Mouse (Mus musculus): ENCODE data around the gene Epha6. TPM values are rescaled to one million over a fixed set of nuclear protein-coding genes. Genes with fewer than 3 reads are reported as not detected.

Gene Epha6
- polyA plus RNA-seq, 1 experiment from 2014 or later = not detected

DNA sequence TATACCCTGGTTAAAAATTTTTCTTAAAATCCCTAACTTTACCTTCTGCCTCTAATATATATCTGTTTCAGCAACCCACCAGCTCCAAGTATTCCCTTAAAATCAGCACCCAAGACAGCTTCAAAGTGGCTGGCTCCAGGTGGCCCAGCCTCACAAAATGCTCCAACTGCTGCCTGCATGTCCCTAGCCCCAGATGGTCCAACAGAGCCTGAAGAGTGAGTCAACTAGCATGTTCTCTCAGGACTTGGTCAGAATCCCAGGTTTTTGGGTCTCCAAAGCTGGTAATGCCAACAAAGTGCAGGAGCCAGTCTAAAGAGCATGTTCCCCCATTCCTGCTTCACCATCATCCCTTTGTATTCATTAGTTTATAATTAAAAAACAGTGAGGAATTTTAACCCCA is 129.6 kb downstream of the Epha6 start:
- Histone ChIP-seq H3K27me3 (replicated peaks) (no peaks in the 10 kb centered on the region), H3K4me1 (no peaks in the 10 kb centered on the region), H3K9ac (no peak overlapping the region), H3K27ac (no peak overlapping the region), H3K9me3 (replicated peaks) (no peaks in the 10 kb centered on the region), H3K4me2 (no peak overlapping the region), H3K4me3 (no peak overlapping the region), H3K36me3 (no peaks in the 10 kb centered on the region)
- ATAC-seq = no peak

DNA sequence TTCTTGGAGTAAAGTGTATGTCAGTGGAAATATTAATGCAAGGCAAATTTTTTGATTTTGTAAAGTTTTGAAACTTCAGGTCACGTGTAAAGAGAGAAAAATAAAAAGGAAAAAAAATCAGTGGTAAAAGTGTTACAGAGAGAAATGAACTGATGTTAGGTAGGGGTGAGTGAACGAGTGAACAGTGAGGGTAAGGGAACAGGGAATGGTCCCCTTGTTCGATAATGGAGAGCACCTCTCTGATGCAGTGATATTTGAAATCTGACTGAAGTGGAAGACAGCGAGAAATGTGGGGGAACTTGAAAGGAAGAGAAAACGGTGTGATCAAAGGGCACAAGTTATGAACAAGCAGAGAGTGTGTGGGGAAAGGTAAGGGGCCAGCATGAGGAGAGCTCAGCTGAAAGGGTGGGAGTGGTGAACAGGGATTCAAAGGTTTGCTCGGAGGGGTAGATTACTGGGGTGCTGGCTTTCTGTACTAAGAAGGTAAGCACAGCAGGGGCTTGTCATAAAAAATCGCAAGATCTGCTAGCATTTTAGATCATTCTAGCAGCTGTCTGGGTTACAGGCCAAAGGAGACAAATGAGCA is 137.0 kb downstream of the Epha6 start:
- no peaks in the 10 kb centered on the region for H3K4me1 ChIP-seq
- H3K9ac ChIP-seq = no peak overlapping the region
- ATAC-seq = no peak
- no peak overlapping the region for H3K4me3 ChIP-seq
- no peaks in the 10 kb centered on the region for H3K27me3 ChIP-seq (replicated peaks)
- no peak overlapping the region for H3K4me2 ChIP-seq
- no peaks in the 10 kb centered on the region for H3K36me3 ChIP-seq
- H3K9me3 ChIP-seq (replicated peaks) = no peaks in the 10 kb centered on the region
- WGBS (ENCODE audit: insufficient replicate concordance) = 54% methylated on average over 7 of the region's 7 CpGs
- no peak overlapping the region for H3K27ac ChIP-seq

DNA sequence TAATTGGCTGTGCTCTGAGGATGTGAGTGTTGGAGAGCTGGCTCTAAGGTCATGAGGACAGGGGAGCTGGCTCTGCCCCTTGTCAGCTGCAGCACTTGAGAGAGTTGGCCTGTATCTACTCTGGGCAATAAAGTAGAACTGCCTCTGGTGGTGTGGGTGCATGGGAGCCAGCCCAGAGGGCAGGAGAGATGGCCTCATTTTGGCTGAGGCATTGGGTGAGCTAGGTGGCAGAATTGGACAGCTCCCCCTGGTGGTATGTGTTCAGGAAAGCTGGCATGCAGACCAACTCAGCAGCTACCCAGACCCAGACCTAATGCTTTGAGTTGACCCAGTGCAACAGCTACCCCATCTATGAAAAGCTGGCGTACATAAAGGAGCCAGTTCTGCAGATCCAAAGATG is 170.0 kb downstream of the Epha6 start:
- 39% methylated on average over 1 of the region's 1 CpGs for WGBS (ENCODE audit: insufficient replicate concordance)
- ATAC-seq = no peak
- H3K4me1 ChIP-seq = no peaks in the 10 kb centered on the region
- no peak overlapping the region for H3K4me2 ChIP-seq
- H3K27me3 ChIP-seq (replicated peaks) = no peaks in the 10 kb centered on the region
- H3K9me3 ChIP-seq (replicated peaks) = no peaks in the 10 kb centered on the region
- no peak overlapping the region for H3K27ac ChIP-seq
- no peaks in the 10 kb centered on the region for H3K36me3 ChIP-seq
- no peak overlapping the region for H3K4me3 ChIP-seq
- no peak overlapping the region for H3K9ac ChIP-seq

DNA sequence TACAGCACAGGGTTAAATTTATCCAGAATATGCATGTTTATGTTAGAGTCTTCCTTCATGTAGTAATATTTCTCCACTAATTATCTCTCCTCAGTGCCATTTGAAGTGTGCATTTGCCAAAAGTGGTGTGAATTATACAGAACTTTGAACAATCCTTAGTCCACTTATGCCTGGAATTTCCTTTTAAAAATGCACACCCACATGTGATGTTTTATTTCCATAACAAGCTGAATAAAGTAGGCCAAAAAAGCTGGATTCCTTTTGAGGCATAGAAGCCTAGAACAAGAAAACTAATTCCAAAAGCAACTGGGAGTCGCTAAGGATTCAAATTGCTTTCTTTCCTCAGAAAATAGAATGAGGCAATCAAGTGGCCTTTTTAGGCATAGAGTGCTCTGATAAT is 171.1 kb downstream of the Epha6 start:
- Histone ChIP-seq H3K4me3 (no peak overlapping the region), H3K4me2 (no peak overlapping the region), H3K27me3 (replicated peaks) (no peaks in the 10 kb centered on the region), H3K4me1 (no peaks in the 10 kb centered on the region), H3K9me3 (replicated peaks) (no peaks in the 10 kb centered on the region), H3K27ac (no peak overlapping the region), H3K9ac (no peak overlapping the region), H3K36me3 (no peaks in the 10 kb centered on the region)
- WGBS (ENCODE audit: insufficient replicate concordance) = 62% methylated on average over 1 of the region's 1 CpGs
- no peak for ATAC-seq

DNA sequence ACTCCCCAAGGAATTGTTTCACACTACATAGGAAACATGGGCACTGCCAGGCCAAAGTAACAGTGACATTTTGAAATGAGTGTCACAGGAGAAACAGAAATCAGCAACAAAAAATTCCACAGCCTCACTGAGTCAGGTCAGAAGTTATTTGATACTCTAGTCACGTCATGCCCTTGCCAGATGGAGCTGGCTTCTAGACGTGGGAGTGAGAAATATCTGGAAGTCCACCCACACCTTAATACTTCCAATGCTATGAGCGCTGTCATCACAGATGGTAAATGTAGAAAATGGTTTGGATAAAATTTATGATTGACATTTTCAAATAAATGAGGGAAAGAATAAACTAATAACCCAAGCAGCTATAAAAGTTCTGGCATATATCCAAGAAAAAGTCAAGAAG is 210.0 kb downstream of the Epha6 start:
- no peak for ATAC-seq
- Histone ChIP-seq H3K4me3 (no peak overlapping the region), H3K4me1 (no peaks in the 10 kb centered on the region), H3K27me3 (replicated peaks) (no peaks in the 10 kb centered on the region), H3K36me3 (no peaks in the 10 kb centered on the region), H3K9ac (no peak overlapping the region), H3K9me3 (replicated peaks) (no peaks in the 10 kb centered on the region), H3K27ac (no peak overlapping the region), H3K4me2 (no peak overlapping the region)
- WGBS (ENCODE audit: insufficient replicate concordance) = 58% methylated on average over 3 of the region's 3 CpGs

DNA sequence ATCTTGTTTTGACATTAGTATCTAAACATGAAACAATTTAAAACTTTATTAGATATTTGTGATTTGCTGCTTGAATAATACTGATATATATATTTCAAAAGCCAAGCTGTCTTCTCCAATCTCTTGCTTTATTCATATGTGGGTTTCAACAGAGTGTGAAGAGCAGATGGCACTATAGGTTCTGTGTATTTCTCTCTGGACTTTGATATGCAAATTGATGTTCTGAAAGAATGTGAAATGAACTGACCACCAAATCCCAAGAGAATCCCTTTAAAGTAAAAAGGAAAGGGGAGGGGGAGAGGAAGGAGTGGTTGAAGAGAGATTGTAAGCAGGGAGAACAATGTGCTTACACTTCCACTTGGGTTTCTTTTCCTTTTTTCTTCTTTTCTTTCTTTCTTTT is 212.4 kb downstream of the Epha6 start:
- Histone ChIP-seq H3K4me1 (no peaks in the 10 kb centered on the region), H3K36me3 (no peaks in the 10 kb centered on the region), H3K27ac (no peak overlapping the region), H3K4me2 (no peak overlapping the region), H3K9ac (no peak overlapping the region), H3K27me3 (replicated peaks) (no peaks in the 10 kb centered on the region), H3K4me3 (no peak overlapping the region), H3K9me3 (replicated peaks) (no peaks in the 10 kb centered on the region)
- no peak for ATAC-seq

DNA sequence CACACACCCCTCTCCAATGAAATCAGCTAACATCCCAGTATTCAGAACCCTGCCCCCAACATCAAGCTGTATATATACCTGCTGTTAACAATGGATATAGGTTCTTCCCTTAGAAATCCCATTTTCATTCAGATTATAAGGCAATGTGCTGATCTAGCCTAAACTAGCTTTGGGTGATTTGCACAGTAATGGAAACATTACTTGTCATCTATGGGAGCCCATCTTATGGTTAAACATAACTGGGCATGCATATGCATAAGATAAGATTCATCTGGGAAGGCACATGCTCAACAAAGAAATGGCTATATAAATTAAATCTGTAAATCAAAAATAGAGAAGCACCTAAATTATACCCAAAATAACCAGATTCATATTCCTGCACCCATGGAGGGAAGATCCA is 230.2 kb downstream of the Epha6 start:
- no peak for ATAC-seq
- Histone ChIP-seq H3K9me3 (replicated peaks) (no peaks in the 10 kb centered on the region), H3K4me2 (no peak overlapping the region), H3K27me3 (replicated peaks) (no peaks in the 10 kb centered on the region), H3K4me3 (no peak overlapping the region), H3K4me1 (no peaks in the 10 kb centered on the region), H3K36me3 (no peaks in the 10 kb centered on the region), H3K9ac (no peak overlapping the region), H3K27ac (no peak overlapping the region)

DNA sequence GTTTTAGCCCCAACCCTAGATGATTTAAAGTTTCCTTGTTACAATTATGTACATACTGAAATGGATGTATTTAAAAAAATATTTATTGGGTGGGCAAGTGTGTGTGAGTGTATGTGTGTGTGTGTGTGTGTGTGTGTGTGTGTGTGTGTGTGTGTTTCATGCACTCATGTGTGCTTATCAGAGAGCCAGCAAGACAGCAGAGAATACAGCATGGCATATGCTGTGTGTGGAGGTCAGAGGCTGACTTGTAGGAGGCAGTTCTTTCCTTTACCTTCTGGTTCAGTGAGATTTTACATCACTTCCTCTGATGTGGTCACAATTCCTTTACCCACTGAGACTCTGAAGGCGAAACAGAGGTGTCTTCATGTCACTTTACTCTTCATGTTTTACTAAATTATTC is 321.4 kb downstream of the Epha6 start:
- Histone ChIP-seq H3K9ac (no peak overlapping the region), H3K36me3 (no peaks in the 10 kb centered on the region), H3K27ac (no peak overlapping the region), H3K4me3 (no peak overlapping the region), H3K9me3 (replicated peaks) (no peaks in the 10 kb centered on the region), H3K27me3 (replicated peaks) (no peaks in the 10 kb centered on the region), H3K4me1 (no peaks in the 10 kb centered on the region), H3K4me2 (no peak overlapping the region)
- WGBS (ENCODE audit: insufficient replicate concordance) = 29% methylated on average over 1 of the region's 1 CpGs
- no peak for ATAC-seq

DNA sequence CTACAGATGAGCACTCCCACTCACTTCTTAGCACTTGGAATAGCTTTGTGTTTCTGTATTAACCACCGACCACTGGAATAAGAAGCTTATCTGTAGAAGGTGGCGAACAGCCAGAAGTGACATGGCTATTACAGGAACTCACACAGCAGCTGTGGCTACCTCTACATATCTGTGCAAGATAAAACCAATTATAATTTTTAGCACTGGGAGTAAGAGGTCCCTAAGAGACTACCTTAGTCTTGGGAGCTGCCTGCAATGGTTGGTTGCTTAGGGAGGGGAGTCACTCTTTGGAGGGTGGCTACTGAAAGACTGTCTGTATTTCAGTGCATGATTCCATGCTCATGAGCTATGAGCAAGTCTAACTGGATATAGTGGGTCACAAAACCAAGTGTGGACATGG is 331.2 kb downstream of the Epha6 start:
- Histone ChIP-seq H3K27me3 (replicated peaks) (no peaks in the 10 kb centered on the region), H3K9ac (no peak overlapping the region), H3K36me3 (no peaks in the 10 kb centered on the region), H3K27ac (no peak overlapping the region), H3K4me1 (no peaks in the 10 kb centered on the region), H3K4me3 (no peak overlapping the region), H3K4me2 (no peak overlapping the region), H3K9me3 (replicated peaks) (no peaks in the 10 kb centered on the region)
- ATAC-seq = peak; percentile 72
- 30% methylated on average over 2 of the region's 2 CpGs for WGBS (ENCODE audit: insufficient replicate concordance)

DNA sequence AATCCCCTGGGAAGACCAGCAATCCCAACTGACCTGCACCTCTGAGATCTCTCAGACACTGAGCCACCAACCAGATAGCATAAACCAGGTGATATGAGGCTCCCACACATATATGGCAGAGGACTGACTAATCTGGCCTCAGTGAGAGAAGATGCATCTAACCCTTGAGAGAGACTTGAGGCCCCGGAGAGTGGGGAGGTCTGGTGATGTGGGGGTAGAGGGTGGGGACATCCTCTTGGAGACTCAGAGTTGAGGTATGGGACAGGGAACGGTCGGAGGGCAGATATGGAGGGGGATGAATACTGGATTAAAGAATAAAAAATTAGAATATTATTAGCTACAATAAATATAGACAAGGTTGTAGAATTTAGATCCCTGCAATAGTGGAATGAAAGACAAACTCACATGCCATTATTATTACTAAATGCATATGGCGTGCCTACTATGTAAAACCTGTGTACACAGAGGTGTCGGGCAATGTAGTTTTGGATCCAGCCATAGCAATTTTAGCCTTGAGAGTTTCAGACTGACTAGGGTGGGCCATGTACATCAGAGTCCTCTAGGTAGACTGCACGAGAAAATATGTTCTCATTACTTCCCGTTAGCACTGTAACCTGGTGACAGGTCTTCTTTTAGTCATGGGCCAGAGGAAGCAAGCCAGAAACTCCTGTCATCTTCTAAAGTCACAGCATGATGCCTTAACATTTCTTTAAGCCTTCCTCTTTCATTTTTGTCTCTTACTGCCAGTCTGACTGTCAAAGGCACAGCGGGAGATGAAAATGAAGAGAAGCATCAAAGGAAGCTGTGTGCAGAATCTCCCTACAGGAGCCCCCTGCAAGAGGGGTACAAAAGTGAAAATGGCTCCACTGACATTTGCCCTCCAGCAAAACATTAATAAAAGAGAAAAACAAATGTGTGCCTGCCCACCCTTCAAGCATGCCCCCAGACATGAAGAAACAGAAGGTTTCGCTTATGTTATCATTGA is 338.7 kb downstream of the Epha6 start:
- H3K36me3 ChIP-seq = no peaks in the 10 kb centered on the region
- no peaks in the 10 kb centered on the region for H3K9me3 ChIP-seq (replicated peaks)
- H3K27ac ChIP-seq = no peak overlapping the region
- 77% methylated on average over 9 of the region's 9 CpGs for WGBS (ENCODE audit: insufficient replicate concordance)
- H3K9ac ChIP-seq = no peak overlapping the region
- no peak overlapping the region for H3K4me2 ChIP-seq
- no peaks in the 10 kb centered on the region for H3K4me1 ChIP-seq
- no peak overlapping the region for H3K4me3 ChIP-seq
- no peak for ATAC-seq
- no peaks in the 10 kb centered on the region for H3K27me3 ChIP-seq (replicated peaks)

DNA sequence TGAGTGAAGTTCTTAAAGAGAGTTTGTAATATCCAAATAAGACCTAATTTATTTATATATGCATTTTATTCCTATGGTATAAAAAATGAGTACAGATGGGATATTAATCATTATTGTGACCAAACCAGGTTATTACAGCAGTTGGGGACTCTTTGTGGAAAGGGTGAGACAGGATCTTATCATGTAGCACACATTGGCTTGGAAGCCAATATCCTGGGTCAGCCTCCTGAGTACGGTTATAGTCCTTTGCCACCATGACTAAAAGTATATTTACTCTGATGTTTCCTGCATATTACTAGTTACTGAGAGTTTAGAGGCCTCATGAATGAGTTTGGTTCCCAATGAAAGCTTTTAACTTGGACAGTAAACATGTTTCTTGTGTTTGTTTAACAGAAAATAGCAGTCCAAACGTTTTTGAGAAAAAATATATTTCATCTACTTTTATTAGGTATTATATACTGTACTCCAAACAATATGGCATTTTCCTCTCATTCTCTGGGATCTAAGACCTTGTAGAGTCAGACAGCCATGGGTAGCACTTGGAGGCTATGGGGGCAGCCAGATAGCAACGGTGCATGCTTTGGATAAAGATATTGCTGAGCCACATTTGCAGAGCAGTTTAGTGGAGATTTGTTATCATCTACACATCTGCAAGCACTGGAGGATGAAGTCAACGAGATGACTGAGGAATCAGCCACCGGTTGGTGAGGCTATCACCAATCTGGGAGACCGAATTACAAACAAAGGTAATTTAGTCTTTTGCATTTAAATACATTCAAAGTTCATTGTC is 340.4 kb downstream of the Epha6 start:
- 39% methylated on average over 6 of the region's 6 CpGs for WGBS (ENCODE audit: insufficient replicate concordance)
- H3K27ac ChIP-seq = no peak overlapping the region
- no peak overlapping the region for H3K4me2 ChIP-seq
- no peaks in the 10 kb centered on the region for H3K27me3 ChIP-seq (replicated peaks)
- no peaks in the 10 kb centered on the region for H3K4me1 ChIP-seq
- H3K36me3 ChIP-seq = no peaks in the 10 kb centered on the region
- H3K9ac ChIP-seq = no peak overlapping the region
- peak; percentile 90 for ATAC-seq
- no peaks in the 10 kb centered on the region for H3K9me3 ChIP-seq (replicated peaks)
- H3K4me3 ChIP-seq = no peak overlapping the region

DNA sequence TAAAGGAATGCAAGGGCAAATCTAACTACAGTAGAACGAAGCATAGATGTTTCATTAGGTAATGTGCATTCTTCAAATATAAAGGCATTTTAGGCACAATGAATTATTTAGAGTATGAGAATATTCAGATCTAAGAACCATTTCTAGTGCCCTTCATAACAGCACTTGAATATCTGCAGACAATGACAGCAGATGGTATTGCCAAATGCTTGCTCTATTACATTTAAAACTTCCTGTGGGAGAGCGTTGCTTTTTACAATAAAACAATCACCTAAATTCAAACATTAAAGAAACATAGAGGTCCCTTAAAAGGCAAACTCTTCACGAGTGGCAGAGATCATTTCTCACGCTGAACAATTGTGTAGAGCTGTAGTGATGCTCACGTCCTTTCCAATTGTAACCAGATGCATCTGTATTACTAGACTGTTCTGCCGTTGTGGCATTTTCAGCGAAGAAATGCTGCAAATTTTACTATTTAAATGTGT is 347.1 kb downstream of the Epha6 start:
- no peaks in the 10 kb centered on the region for H3K36me3 ChIP-seq
- 73% methylated on average over 7 of the region's 7 CpGs for WGBS (ENCODE audit: insufficient replicate concordance)
- no peak for ATAC-seq

More for the DNA sequence above, 347.1 kb downstream of the Epha6 start:
- H3K9ac ChIP-seq = no peak overlapping the region
- H3K27me3 ChIP-seq (replicated peaks) = no peaks in the 10 kb centered on the region
- H3K4me2 ChIP-seq = no peak overlapping the region
- no peak overlapping the region for H3K27ac ChIP-seq
- H3K4me1 ChIP-seq = no peaks in the 10 kb centered on the region
- no peaks in the 10 kb centered on the region for H3K9me3 ChIP-seq (replicated peaks)
- no peak overlapping the region for H3K4me3 ChIP-seq
